Mouse (Mus musculus) CH12.LX (cell line): ENCODE results near the gene Zmynd11.

Experiments used
- CHD1 ChIP-seq: IDR thresholded peaks from 2 replicates; pipeline ENCODE4 v1.6.1; 2012; ENCODE audit warnings: low read depth, low read length, improper control_type of control experiment, inconsistent platforms
- CTCF ChIP-seq, 2 experiments: IDR thresholded peaks in 1 of 2; conservative IDR thresholded peaks in 1 of 2; 2 replicates each; pipeline ENCODE4 v1.5.1; 2011 to 2012; ENCODE audit warnings: low read depth in 2 of 2, low read length in 2 of 2, improper control_type of control experiment in 1 of 2, inconsistent platforms in 1 of 2, mild to moderate bottlenecking in 1 of 2, moderate library complexity in 1 of 2
- EP300 ChIP-seq: IDR thresholded peaks from 2 replicates; pipeline ENCODE4 v1.6.1; 2011; ENCODE audit warnings: low read length, improper control_type of control experiment
- HCFC1 ChIP-seq: IDR thresholded peaks from 2 replicates; pipeline ENCODE4 v1.6.1; 2012; ENCODE audit warnings: low read depth, mild to moderate bottlenecking, inconsistent platforms, low read length, improper control_type of control experiment
- JUND ChIP-seq: conservative IDR thresholded peaks from 2 replicates; pipeline ENCODE4 v1.6.1; 2011; ENCODE audit warnings: low read depth, low read length, improper control_type of control experiment
- MAX ChIP-seq: IDR thresholded peaks from 2 replicates; pipeline ENCODE4 v1.6.1; 2011; ENCODE audit warnings: low read length, improper control_type of control experiment
- MEF2A ChIP-seq: IDR thresholded peaks from 2 replicates; pipeline ENCODE4 v1.6.1; 2014; ENCODE audit warnings: low read depth, mild to moderate bottlenecking, inconsistent platforms, low read length, improper control_type of control experiment, borderline replicate concordance
- POLR2A ChIP-seq: IDR thresholded peaks from 2 replicates; pipeline ENCODE4 v1.6.1; 2011; ENCODE audit warnings: low read depth, mild to moderate bottlenecking, improper control_type of control experiment, low read length
- POLR2AphosphoS2 ChIP-seq: IDR thresholded peaks from 2 replicates; pipeline ENCODE4 v1.6.1; 2011; ENCODE audit warnings: low read depth, low read length, improper control_type of control experiment
- RAD21 ChIP-seq: IDR thresholded peaks from 2 replicates; pipeline ENCODE4 v1.6.1; 2011; ENCODE audit warnings: low read depth, mild to moderate bottlenecking, low read length, improper control_type of control experiment, moderate library complexity
- SIN3A ChIP-seq: IDR thresholded peaks from 2 replicates; pipeline ENCODE4 v1.6.1; 2012; ENCODE audit warnings: low read length, improper control_type of control experiment, inconsistent platforms
- UBTF ChIP-seq: IDR thresholded peaks from 2 replicates; pipeline ENCODE4 v1.6.1; 2012; ENCODE audit warnings: low read depth, mild to moderate bottlenecking, inconsistent platforms, low read length, improper control_type of control experiment, moderate library complexity
- ZKSCAN1 ChIP-seq: IDR thresholded peaks from 2 replicates; pipeline ENCODE4 v1.6.1; 2012; ENCODE audit warnings: low read depth, inconsistent platforms, low read length, improper control_type of control experiment, borderline replicate concordance

GRCm38 (mm10) chr13:9650580-9650979 lies 114.5 kb downstream of the Zmynd11 start:
- TF ChIP-seq HCFC1 (no peak), POLR2A (no peak), EP300 (no peak), UBTF (no peak), CTCF (conservative IDR thresholded peaks at IDR 0.05 in 1 of 2, IDR thresholded peaks at IDR 0.05 in 1 of 2; ENCODE audit: low read depth in 2 of 2, low read length in 2 of 2) (no peak), MAX (no peak), SIN3A (no peak), JUND (no peak), ZKSCAN1 (no peak), RAD21 (no peak), MEF2A (no peak), CHD1 (no peak), POLR2AphosphoS2 (no peak)
